Mouse (Mus musculus): ENCODE measurements around the gene Ush2a. TPM values are rescaled to one million over a fixed set of nuclear protein-coding genes. Genes with fewer than 3 reads are reported as not detected.

Ush2a gene
- polyA plus RNA-seq, 1 experiment from 2014 or later: 0.09 TPM

- no peak overlapping the region for H3K27ac ChIP-seq
- H3K27me3 ChIP-seq (ENCODE audit: poor library complexity, severe bottlenecking): no peaks in the 10 kb centered on the region
- H3K9me3 ChIP-seq: no peaks in the 10 kb centered on the region
- no peak for DNase-seq (ENCODE audit: extremely low spot score, low spot score)
- H3K4me1 ChIP-seq: peaks cover 18% of the 10 kb centered on the region
- 65% methylated on average over 5 of the region's 5 CpGs for WGBS
- no peaks in the 10 kb centered on the region for H3K36me3 ChIP-seq (replicated peaks)
- H3K4me3 ChIP-seq: no peak overlapping the region
Measured at GRCm38 (mm10) chr1:188504958-188505357, 243.1 kb downstream of the Ush2a start.

- Histone ChIP-seq H3K4me1 (no peaks in the 10 kb centered on the region), H3K27ac (no peak overlapping the region), H3K27me3 (ENCODE audit: poor library complexity, severe bottlenecking) (no peaks in the 10 kb centered on the region), H3K36me3 (replicated peaks) (no peaks in the 10 kb centered on the region), H3K9me3 (no peaks in the 10 kb centered on the region), H3K4me3 (no peak overlapping the region)
- 91% methylated on average over 8 of the region's 8 CpGs for WGBS
- no peak for DNase-seq (ENCODE audit: extremely low spot score, low spot score)
Measured at GRCm38 (mm10) chr1:188518792-188519191, 257.0 kb downstream of the Ush2a start.

GRCm38 (mm10) chr1:188527451-188527850 lies 265.6 kb downstream of the Ush2a start:
- Histone ChIP-seq H3K27ac (no peak overlapping the region), H3K4me1 (peaks cover 7% of the 10 kb centered on the region; the same call in 1 of the 2 replicates), H3K4me3 (no peak overlapping the region), H3K27me3 (ENCODE audit: poor library complexity, severe bottlenecking) (no peaks in the 10 kb centered on the region), H3K9me3 (peaks cover 5% of the 10 kb centered on the region; the same call in 1 of the 2 replicates), H3K36me3 (replicated peaks) (no peaks in the 10 kb centered on the region)
- WGBS: 82% methylated on average over 3 of the region's 3 CpGs
- no peak for DNase-seq (ENCODE audit: extremely low spot score, low spot score)

- WGBS: 71% methylated on average over 6 of the region's 6 CpGs
- no peak overlapping the region for H3K27ac ChIP-seq
- no peaks in the 10 kb centered on the region for H3K36me3 ChIP-seq (replicated peaks)
Measured at GRCm38 (mm10) chr1:188529606-188530131, 267.8 kb downstream of the Ush2a start.

GRCm38 (mm10) chr1:188537021-188537420 lies 275.2 kb downstream of the Ush2a start:
- DNase-seq (ENCODE audit: extremely low spot score, low spot score): no peak
- H3K27ac ChIP-seq: no peak overlapping the region

More at GRCm38 (mm10) chr1:188529606-188530131, 267.8 kb downstream of the Ush2a start:
- Histone ChIP-seq H3K4me1 (peaks cover 7% of the 10 kb centered on the region; the same call in 1 of the 2 replicates), H3K27me3 (ENCODE audit: poor library complexity, severe bottlenecking) (no peaks in the 10 kb centered on the region), H3K4me3 (no peak overlapping the region), H3K9me3 (peaks cover 5% of the 10 kb centered on the region; the same call in 1 of the 2 replicates)
- no peak for DNase-seq (ENCODE audit: extremely low spot score, low spot score)

GRCm38 (mm10) chr1:188539621-188540020 lies 277.8 kb downstream of the Ush2a start:
- Histone ChIP-seq H3K4me1 (no peaks in the 10 kb centered on the region), H3K4me3 (no peak overlapping the region), H3K27me3 (ENCODE audit: poor library complexity, severe bottlenecking) (no peaks in the 10 kb centered on the region), H3K27ac (no peak overlapping the region), H3K36me3 (replicated peaks) (no peaks in the 10 kb centered on the region), H3K9me3 (no peaks in the 10 kb centered on the region)
- WGBS: 92% methylated on average over 5 of the region's 5 CpGs
- DNase-seq (ENCODE audit: extremely low spot score, low spot score): no peak

More at GRCm38 (mm10) chr1:188537021-188537420, 275.2 kb downstream of the Ush2a start:
- Histone ChIP-seq H3K27me3 (ENCODE audit: poor library complexity, severe bottlenecking) (no peaks in the 10 kb centered on the region), H3K4me3 (no peak overlapping the region), H3K36me3 (replicated peaks) (no peaks in the 10 kb centered on the region), H3K9me3 (no peaks in the 10 kb centered on the region), H3K4me1 (no peaks in the 10 kb centered on the region)
- 93% methylated on average over 1 of the region's 1 CpGs for WGBS

- Histone ChIP-seq H3K4me3 (no peak overlapping the region), H3K9me3 (no peaks in the 10 kb centered on the region), H3K4me1 (no peaks in the 10 kb centered on the region), H3K36me3 (replicated peaks) (no peaks in the 10 kb centered on the region), H3K27ac (no peak overlapping the region), H3K27me3 (ENCODE audit: poor library complexity, severe bottlenecking) (no peaks in the 10 kb centered on the region)
- DNase-seq (ENCODE audit: extremely low spot score, low spot score): no peak
- WGBS: 97% methylated on average over 3 of the region's 3 CpGs
Measured at GRCm38 (mm10) chr1:188541492-188541891, 279.7 kb downstream of the Ush2a start.

- H3K27ac ChIP-seq: no peak overlapping the region
- no peak for DNase-seq (ENCODE audit: extremely low spot score, low spot score)
- H3K4me1 ChIP-seq: no peaks in the 10 kb centered on the region
- no peaks in the 10 kb centered on the region for H3K36me3 ChIP-seq (replicated peaks)
- H3K4me3 ChIP-seq: no peak overlapping the region
- 32% methylated on average over 1 of the region's 1 CpGs for WGBS
- H3K9me3 ChIP-seq: no peaks in the 10 kb centered on the region
- H3K27me3 ChIP-seq (ENCODE audit: poor library complexity, severe bottlenecking): no peaks in the 10 kb centered on the region
Measured at GRCm38 (mm10) chr1:188543364-188543763, 281.5 kb downstream of the Ush2a start.

- no peak overlapping the region for H3K4me3 ChIP-seq
- 88% methylated on average over 13 of the region's 13 CpGs for WGBS
- H3K9me3 ChIP-seq: no peaks in the 10 kb centered on the region
- no peak overlapping the region for H3K27ac ChIP-seq
- H3K36me3 ChIP-seq (replicated peaks): no peaks in the 10 kb centered on the region
- no peaks in the 10 kb centered on the region for H3K4me1 ChIP-seq
- no peaks in the 10 kb centered on the region for H3K27me3 ChIP-seq (ENCODE audit: poor library complexity, severe bottlenecking)
- no peak for DNase-seq (ENCODE audit: extremely low spot score, low spot score)
Measured at GRCm38 (mm10) chr1:188549686-188550085, 287.9 kb downstream of the Ush2a start.

GRCm38 (mm10) chr1:188551802-188552201 lies 290.0 kb downstream of the Ush2a start:
- Histone ChIP-seq H3K4me3 (no peak overlapping the region), H3K36me3 (replicated peaks) (no peaks in the 10 kb centered on the region), H3K27me3 (ENCODE audit: poor library complexity, severe bottlenecking) (no peaks in the 10 kb centered on the region), H3K9me3 (no peaks in the 10 kb centered on the region), H3K4me1 (no peaks in the 10 kb centered on the region), H3K27ac (no peak overlapping the region)
- 89% methylated on average over 5 of the region's 5 CpGs for WGBS
- no peak for DNase-seq (ENCODE audit: extremely low spot score, low spot score)

GRCm38 (mm10) chr1:188558911-188559310 lies 297.1 kb downstream of the Ush2a start:
- Histone ChIP-seq H3K27ac (no peak overlapping the region), H3K27me3 (ENCODE audit: poor library complexity, severe bottlenecking) (no peaks in the 10 kb centered on the region), H3K4me1 (peaks cover 7% of the 10 kb centered on the region; the same call in 1 of the 2 replicates), H3K9me3 (no peaks in the 10 kb centered on the region), H3K4me3 (no peak overlapping the region), H3K36me3 (replicated peaks) (no peaks in the 10 kb centered on the region)
- no peak for DNase-seq (ENCODE audit: extremely low spot score, low spot score)
- WGBS: 51% methylated on average over 2 of the region's 2 CpGs

GRCm38 (mm10) chr1:188566229-188566628 lies 304.4 kb downstream of the Ush2a start:
- Histone ChIP-seq H3K36me3 (replicated peaks) (no peaks in the 10 kb centered on the region), H3K4me3 (no peak overlapping the region), H3K9me3 (no peaks in the 10 kb centered on the region), H3K4me1 (no peaks in the 10 kb centered on the region), H3K27me3 (ENCODE audit: poor library complexity, severe bottlenecking) (no peaks in the 10 kb centered on the region), H3K27ac (no peak overlapping the region)
- WGBS: 92% methylated on average over 5 of the region's 5 CpGs
- DNase-seq (ENCODE audit: extremely low spot score, low spot score): no peak

GRCm38 (mm10) chr1:188567486-188567885 lies 305.7 kb downstream of the Ush2a start:
- Histone ChIP-seq H3K36me3 (replicated peaks) (no peaks in the 10 kb centered on the region), H3K9me3 (no peaks in the 10 kb centered on the region), H3K27me3 (ENCODE audit: poor library complexity, severe bottlenecking) (no peaks in the 10 kb centered on the region), H3K27ac (no peak overlapping the region), H3K4me3 (no peak overlapping the region), H3K4me1 (no peaks in the 10 kb centered on the region)
- DNase-seq (ENCODE audit: extremely low spot score, low spot score): no peak
- WGBS: 81% methylated on average over 4 of the region's 4 CpGs
